9 mouse cellular contexts compared by ENCODE assay signal in the genomic region with DNA sequence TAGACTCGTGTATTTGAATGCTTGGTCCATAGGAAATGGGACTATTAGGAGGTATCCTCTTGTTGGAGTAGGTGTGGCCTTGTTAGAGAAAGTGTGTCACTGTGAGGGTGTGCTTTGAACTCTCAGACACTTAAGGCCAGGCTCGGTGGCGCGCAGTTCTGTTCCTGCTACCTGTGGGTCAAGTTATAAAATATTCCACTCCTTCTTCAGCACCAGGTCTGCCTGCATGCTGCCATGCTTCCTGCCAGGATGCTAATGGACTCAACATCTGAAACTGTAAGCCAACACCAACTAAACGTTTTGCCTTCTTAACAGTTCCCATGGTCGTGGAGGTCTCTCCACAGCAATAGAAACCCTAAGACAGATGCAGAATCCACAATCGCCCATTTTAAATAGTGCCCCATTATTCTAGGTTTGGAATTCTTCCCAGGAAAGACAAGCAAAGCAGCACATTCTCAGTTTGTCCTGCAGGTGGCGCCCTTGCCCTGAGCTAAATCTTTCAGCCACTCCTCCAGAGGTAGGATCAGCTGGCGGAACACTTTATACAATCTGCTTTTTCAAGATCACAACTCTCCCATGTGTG.
DNase-seq lines count a peak whose midpoint lies in the region; ATAC-seq and TF ChIP-seq lines count a peak whose summit lies in the region.
"Had no signal": no experiment of that assay in that cellular context is flagged by ENCODE, and none has a peak within 500 bp of the region (broad histone marks: within the 10 kb centered on the region; RNA-seq: fewer than 3 reads in every experiment).

No protein-coding gene starts in this region.

- no peak overlapping the region for H3K4me2 ChIP-seq in embryonic facial prominence, embryonic 14.5 days (ENCODE audit: low read depth, low read length)
- H3K4me2 ChIP-seq in lung, postnatal 0 days (replicated peaks; ENCODE audit: low read depth, low read length) = no peak overlapping the region
- H3K4me2 ChIP-seq: limb, embryonic 12.5 days had no signal

- in situ Hi-C loops in ES-E14 (cut with MboI; ENCODE audit: low sequenced_read_pairs in 2 of 2, unreplicated experiment in 2 of 2) = loop anchor here in 1 of 2 experiments (5.0 to 25.0 kb wide), 2 partner anchors 162 to 367 kb away; no protein-coding TSS in a partner anchor

- DNase-seq in ES-E14 (ENCODE audit: low read depth, low spot score) = peak; percentile 68
- peak; percentile 86 for DNase-seq in embryonic facial prominence, embryonic 14.5 days (ENCODE audit: low spot score)
- peak; percentile 79 to 81 for DNase-seq in heart, postnatal 14 days
- DNase-seq in large intestine, adult 2 months (ENCODE audit: low read depth, low spot score) = peak; percentile 45
- peak; percentile 79 for DNase-seq in lung, postnatal 0 days (ENCODE audit: low spot score)
- peak; percentile 79 for DNase-seq in retina, postnatal 1 day
- no peak for DNase-seq in T-cell, adult 2 months (ENCODE audit: low spot score)

- no peak for TF ChIP-seq POLR2A in bone marrow, adult 2 months (IDR thresholded peaks at IDR 0.05; ENCODE audit: borderline replicate concordance, control insufficient read depth, low read depth, low read length)

- no peak overlapping the region for H3K4me3 ChIP-seq in ES-E14 (ENCODE audit: insufficient read depth in 1 of 2, low read depth in 1 of 2, low read length in 2 of 2, poor library complexity in 1 of 2, severe bottlenecking in 1 of 2)
- no peak overlapping the region for H3K4me3 ChIP-seq in bone marrow, adult 2 months (replicated peaks; ENCODE audit: control insufficient read depth, low read depth, low read length)
- no peak overlapping the region for H3K4me3 ChIP-seq in embryonic facial prominence, embryonic 14.5 days (ENCODE audit: low read depth, low read length)
- H3K4me3 ChIP-seq in lung, postnatal 0 days (ENCODE audit: low read depth, low read length) = no peak overlapping the region
- H3K4me3 ChIP-seq: limb, embryonic 12.5 days had no signal

- WGBS in bone marrow, adult 2 months = 26% methylated on average over 9 of the region's 9 CpGs
- WGBS in embryonic facial prominence, embryonic 14.5 days = 20% methylated on average over 9 of the region's 9 CpGs
- WGBS in large intestine, adult 2 months = 17% methylated on average over 9 of the region's 9 CpGs
- WGBS in lung, postnatal 0 days = 21% methylated on average over 9 of the region's 9 CpGs

- no peak for TF ChIP-seq EP300 in lung, postnatal 0 days (IDR thresholded peaks at IDR 0.05)

- TF ChIP-seq CTCF in bone marrow, adult 2 months (IDR thresholded peaks at IDR 0.05; ENCODE audit: control insufficient read depth, insufficient read depth, low read length) = peak; percentile 60
- peak; percentile 92 for TF ChIP-seq CTCF in lung, postnatal 0 days (IDR thresholded peaks at IDR 0.05)

- no peaks in the 10 kb centered on the region for H3K36me3 ChIP-seq in ES-E14 (ENCODE audit: control insufficient read depth, insufficient read depth, low read length, poor library complexity, severe bottlenecking)
- no peaks in the 10 kb centered on the region for H3K36me3 ChIP-seq in embryonic facial prominence, embryonic 14.5 days (ENCODE audit: control insufficient read depth, insufficient read depth, low read length)
- no peaks in the 10 kb centered on the region for H3K36me3 ChIP-seq in lung, postnatal 0 days (ENCODE audit: insufficient read depth, low read length)
- H3K36me3 ChIP-seq: limb, embryonic 12.5 days had no signal

- H3K9ac ChIP-seq in ES-E14 (ENCODE audit: insufficient read depth, low read depth, low read length, poor library complexity, severe bottlenecking) = no peak overlapping the region
- H3K9ac ChIP-seq in embryonic facial prominence, embryonic 14.5 days (ENCODE audit: low read depth, low read length) = no peak overlapping the region
- no peak overlapping the region for H3K9ac ChIP-seq in lung, postnatal 0 days (replicated peaks; ENCODE audit: low read depth)
- H3K9ac ChIP-seq: limb, embryonic 12.5 days had no signal

- ATAC-seq in embryonic facial prominence, embryonic 14.5 days (ENCODE audit: low read depth) = no peak
- ATAC-seq in lung, postnatal 0 days = no peak

- no peaks in the 10 kb centered on the region for H3K27me3 ChIP-seq in embryonic facial prominence, embryonic 14.5 days (replicated peaks; ENCODE audit: control insufficient read depth, insufficient read depth, low read length)
- no peaks in the 10 kb centered on the region for H3K27me3 ChIP-seq in lung, postnatal 0 days (replicated peaks; ENCODE audit: insufficient read depth, low read length)
- H3K27me3 ChIP-seq: limb, embryonic 12.5 days had no signal

- no peaks in the 10 kb centered on the region for H3K9me3 ChIP-seq in ES-E14 (ENCODE audit: control insufficient read depth, insufficient read depth, low read depth, low read length)
- no peaks in the 10 kb centered on the region for H3K9me3 ChIP-seq in embryonic facial prominence, embryonic 14.5 days (ENCODE audit: control insufficient read depth, low read length)
- H3K9me3 ChIP-seq in lung, postnatal 0 days (ENCODE audit: low read length) = no peaks in the 10 kb centered on the region
- H3K9me3 ChIP-seq: limb, embryonic 12.5 days had no signal

- intact Hi-C loops in heart, postnatal 14 days (cut with DNase I) = loop anchor here (1.0 to 10.0 kb wide), 3 partner anchors 157 to 1270 kb away; no protein-coding TSS in a partner anchor

- H3K4me1 ChIP-seq in ES-E14 (ENCODE audit: control insufficient read depth in 2 of 2, insufficient read depth in 2 of 2, low read length in 2 of 2, poor library complexity in 1 of 2) = no peaks in the 10 kb centered on the region
- no peaks in the 10 kb centered on the region for H3K4me1 ChIP-seq in bone marrow, adult 2 months (ENCODE audit: control insufficient read depth, insufficient read depth, low read length)
- H3K4me1 ChIP-seq in embryonic facial prominence, embryonic 14.5 days (ENCODE audit: control insufficient read depth, insufficient read depth, low read length) = no peaks in the 10 kb centered on the region
- no peaks in the 10 kb centered on the region for H3K4me1 ChIP-seq in lung, postnatal 0 days (ENCODE audit: insufficient read depth, low read depth, low read length)
- H3K4me1 ChIP-seq: limb, embryonic 12.5 days had no signal

- no peak overlapping the region for H3K27ac ChIP-seq in ES-E14 (ENCODE audit: insufficient read depth, low read depth, low read length, poor library complexity, severe bottlenecking)
- H3K27ac ChIP-seq in bone marrow, adult 2 months (ENCODE audit: control insufficient read depth, insufficient read depth, low read depth, low read length, poor library complexity) = no peak overlapping the region
- no peak overlapping the region for H3K27ac ChIP-seq in embryonic facial prominence, embryonic 14.5 days (replicated peaks; ENCODE audit: low read depth, low read length)
- H3K27ac ChIP-seq in lung, postnatal 0 days (ENCODE audit: low read length) = no peak overlapping the region
- H3K27ac ChIP-seq: limb, embryonic 12.5 days had no signal

TF ChIP-seq in ES-E14, 5 proteins besides CTCF, POLR2A, EP300 and RAD21:
- peak; percentile 98 for TF ChIP-seq ZC3H11A (IDR thresholded peaks at IDR 0.05; ENCODE audit: borderline replicate concordance, low read depth, low read length)
- no peak for TF ChIP-seq ZNF384 (IDR thresholded peaks at IDR 0.05; ENCODE audit: low read depth, low read length)
